Mouse (Mus musculus): ENCODE measurements around the gene Pard3b.

GRCm38 (mm10) chr1:61928131-61928761, 289.6 kb downstream of the Pard3b start:
- TF ChIP-seq CTCF (IDR thresholded peaks at IDR 0.05; ENCODE audit: low read depth) = no peak
- TF ChIP-seq EP300 (optimal IDR thresholded peaks at IDR 0.05) = no peak
